Mouse (Mus musculus) heart, adult 2 months (tissue): Measurements from ENCODE around the gene Lenep. TPM values are rescaled to one million over a fixed set of nuclear protein-coding genes. Genes with fewer than 3 reads are reported as not detected.
A peak's percentile ranks its signal among the peaks of the same experiment; 100 is the strongest.

Experiments used
- DNase-seq, 2 experiments: peaks; one replicate each; pipeline ENCODE4 v3.0.0; 2021
- H3K27ac ChIP-seq: fragments of 200-600 bp; 2 replicates; pipeline ENCODE4 v1.8.1; 2022
- H3K27me3 ChIP-seq: fragments of 200-500 bp; 2 replicates; pipeline ENCODE4 v1.6.1; 2012; ENCODE audit warnings: mild to moderate bottlenecking, low read length, inconsistent platforms, mixed read lengths; ENCODE audit not compliant: control insufficient read depth, insufficient read depth
- H3K36me3 ChIP-seq: fragments of 200-500 bp; 2 replicates; pipeline ENCODE4 v1.6.1; 2012; ENCODE audit warnings: low read length, inconsistent platforms; ENCODE audit not compliant: control insufficient read depth, insufficient read depth
- H3K4me1 ChIP-seq: fragments of 200-500 bp; 2 replicates; pipeline ENCODE4 v1.6.1; 2011; ENCODE audit warnings: low read length; ENCODE audit not compliant: control insufficient read depth, insufficient read depth
- H3K4me3 ChIP-seq: fragments of 200-600 bp; 2 replicates; pipeline ENCODE4 v1.8.1; 2022
- H3K79me2 ChIP-seq: fragments of 200-500 bp; replicated peaks from 2 replicates; pipeline ENCODE4 v1.6.1; 2012; ENCODE audit warnings: mild to moderate bottlenecking, inconsistent platforms, low read length, moderate library complexity, mixed read lengths; ENCODE audit not compliant: control insufficient read depth, insufficient read depth
- H3K9ac ChIP-seq: fragments of 200-500 bp; 2 replicates; pipeline ENCODE4 v1.6.1; 2012; ENCODE audit warnings: low read depth, mild to moderate bottlenecking, control low read depth, inconsistent platforms, low read length, mixed read lengths
- CTCF ChIP-seq: fragments of 200-600 bp; IDR thresholded peaks from 2 replicates; pipeline ENCODE4 v1.8.1; 2022; ENCODE audit warnings: antibody characterized with exemption, mild to moderate bottlenecking, moderate library complexity
- EP300 ChIP-seq: fragments of 200-500 bp; IDR thresholded peaks from 2 replicates; pipeline ENCODE4 v1.6.1; 2011; ENCODE audit warnings: low read depth, low read length, control low read depth; ENCODE audit not compliant: insufficient read depth
- POLR2A ChIP-seq: fragments of 200-500 bp; IDR thresholded peaks from 2 replicates; pipeline ENCODE4 v1.6.1; 2011; ENCODE audit warnings: mild to moderate bottlenecking, low read depth, low read length, control low read depth; ENCODE audit not compliant: insufficient read depth
- WGBS: fragments of 180-500 bp; shearing (Covaris S2); methylation state at CpG from one replicate; pipeline ENCODE4 v1.1.7; 2018; 5-methylcytosine and 5-hydroxymethylcytosine counted together
- intact Hi-C: fragments of 180-260 bp; cut with DNase I; formaldehyde crosslinking; loops from one replicate; pipeline ENCODE4 v1.15.1; 2025
- polyA plus RNA-seq: library from polyadenylated mRNA; depleted of rRNA; stranded (reverse); fragments of >200 nt; gene quantifications from 2 replicates; pipeline ENCODE4 v1.2.3, GENCODE M21; 2012
- total RNA-seq, 2 experiments: library from RNA; stranded (reverse); gene quantifications; 2 replicates each; pipeline ENCODE4 v1.2.3; 2021

Lenep gene
- total and polyA plus RNA-seq, 3 experiments = 2.1 TPM; not detected in 2

DNA sequence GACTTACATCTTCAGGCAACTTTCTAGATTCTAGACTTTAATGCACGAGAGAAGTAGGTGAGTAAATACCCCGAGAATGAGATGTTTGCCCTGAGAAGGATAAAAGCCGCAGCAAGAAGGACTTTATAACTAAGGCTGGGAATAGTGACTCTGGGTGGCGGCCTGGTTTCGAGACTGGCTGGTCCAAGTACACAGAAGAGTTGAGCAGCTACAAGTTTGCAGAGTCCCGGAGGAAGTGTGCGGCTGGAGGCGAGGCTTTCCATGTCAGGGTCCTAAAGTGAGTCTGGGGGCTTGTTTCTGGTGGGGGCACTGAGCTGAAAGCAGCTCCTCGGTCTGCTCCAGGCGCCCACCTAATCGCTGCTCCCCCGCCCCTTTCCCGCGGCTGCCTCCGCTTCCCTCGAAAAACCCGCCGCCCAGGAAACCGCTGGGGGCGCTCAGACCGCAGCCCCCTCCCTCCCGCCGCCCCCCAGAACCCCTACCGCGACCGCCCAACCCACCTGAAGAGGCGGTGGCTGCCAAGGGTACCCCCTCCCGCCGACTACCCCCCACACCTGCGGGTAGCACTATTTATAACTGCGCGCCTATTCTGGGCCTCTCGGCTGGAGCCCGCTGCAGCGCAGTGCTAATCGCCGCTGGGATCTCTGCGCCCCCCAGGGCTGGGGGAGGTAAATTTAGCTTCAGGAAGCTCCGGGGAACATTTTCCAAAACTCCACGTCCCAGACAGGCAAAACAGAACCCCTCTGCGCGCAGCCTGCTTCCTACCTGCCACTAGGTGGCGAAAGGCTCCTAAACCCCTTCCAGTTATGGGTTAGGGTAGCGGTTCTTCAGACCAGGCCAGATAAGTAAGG is 6.6 kb downstream of the Lenep start:
- Histone ChIP-seq H3K4me3 (peak overlapping the region; percentile 83), H3K79me2 (no peaks in the 10 kb centered on the region), H3K27me3 (no peaks in the 10 kb centered on the region), H3K36me3 (no peaks in the 10 kb centered on the region), H3K27ac (peak overlapping the region; percentile 99), H3K9ac (peak overlapping the region; percentile 54), H3K4me1 (peaks cover 2% of the 10 kb centered on the region)
- DNase-seq = peak; percentile 75 to 79
- 1% methylated on average over 38 of the region's 44 CpGs for WGBS
- TF ChIP-seq POLR2A (no peak), EP300 (0 out of 2 replicates have a peak, but pooled peaks have one; percentile 65), CTCF (peak; percentile 91)
- intact Hi-C loops = loop anchor here (1.0 to 5.0 kb wide), 4 partner anchors 13 to 91 kb away; partner anchors contain the start of gene Pygo2

DNA sequence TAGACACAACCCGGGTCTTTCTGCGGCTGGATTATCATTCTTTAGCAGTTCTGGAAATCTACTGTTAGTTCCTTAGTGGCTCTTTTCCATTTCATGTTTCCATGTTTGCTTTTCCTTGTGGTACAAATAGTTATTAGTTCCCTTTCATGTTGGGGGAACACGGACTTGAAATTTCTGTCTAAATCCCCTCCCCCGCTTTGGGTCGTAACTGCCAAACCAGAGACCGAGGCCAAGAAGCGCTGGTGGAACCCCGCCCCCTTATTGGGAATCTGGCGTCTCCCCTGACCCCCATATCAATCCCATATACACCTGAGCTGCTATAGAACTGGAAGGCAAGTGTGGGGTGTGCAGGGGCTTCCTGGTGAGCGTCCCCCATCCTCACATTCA is 7.2 kb downstream of the Lenep start:
- Histone ChIP-seq H3K79me2 (no peaks in the 10 kb centered on the region), H3K4me1 (peaks cover 3% of the 10 kb centered on the region), H3K36me3 (no peaks in the 10 kb centered on the region), H3K9ac (peak overlapping the region; percentile 54), H3K27ac (peak overlapping the region; percentile 99), H3K27me3 (no peaks in the 10 kb centered on the region), H3K4me3 (peak overlapping the region; percentile 83)
- TF ChIP-seq CTCF = no peak
- no peak for TF ChIP-seq POLR2A
- TF ChIP-seq EP300 = no peak
- 10% methylated on average over 10 of the region's 10 CpGs for WGBS
- intact Hi-C loops = loop anchor here (1.0 to 5.0 kb wide), 3 partner anchors 14 to 92 kb away; partner anchors contain the start of gene Pygo2
- peak in 1 of 2 experiments; percentile 44 for DNase-seq

DNA sequence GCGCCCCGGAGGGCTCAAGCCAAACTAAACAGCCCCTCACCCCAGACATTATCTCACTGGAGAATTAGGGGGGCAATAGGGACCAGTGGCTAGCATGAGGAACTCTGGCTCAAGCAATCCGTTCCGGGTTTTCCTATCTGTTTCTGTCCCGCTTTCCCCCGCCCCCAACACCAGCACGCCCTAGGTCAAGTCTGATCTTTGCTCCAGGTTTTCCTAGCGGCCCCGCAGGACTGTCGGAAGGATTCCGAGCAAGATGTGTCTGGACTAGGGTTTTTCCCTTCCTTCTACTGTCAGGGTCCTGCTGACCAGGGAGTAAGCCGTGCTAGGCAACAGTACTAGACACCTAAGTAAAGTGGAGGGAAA is 7.7 kb downstream of the Lenep start:
- H3K4me3 ChIP-seq = peak overlapping the region; percentile 83
- under 1% methylated on average over 12 of the region's 12 CpGs for WGBS
- H3K4me1 ChIP-seq = peaks cover 5% of the 10 kb centered on the region
- no peaks in the 10 kb centered on the region for H3K27me3 ChIP-seq
- TF ChIP-seq EP300 = 0 out of 2 replicates have a peak, but pooled peaks have one; percentile 48
- TF ChIP-seq CTCF = no peak
- TF ChIP-seq POLR2A = peak; percentile 85
- peak overlapping the region; percentile 82 for H3K9ac ChIP-seq
- no peaks in the 10 kb centered on the region for H3K36me3 ChIP-seq
- intact Hi-C loops = loop anchor here (1.0 to 5.0 kb wide), 3 partner anchors 14 to 92 kb away; partner anchors contain the start of gene Pygo2
- H3K27ac ChIP-seq = peak overlapping the region; percentile 99
- no peaks in the 10 kb centered on the region for H3K79me2 ChIP-seq
- DNase-seq = peak in 1 of 2 experiments; percentile 89

DNA sequence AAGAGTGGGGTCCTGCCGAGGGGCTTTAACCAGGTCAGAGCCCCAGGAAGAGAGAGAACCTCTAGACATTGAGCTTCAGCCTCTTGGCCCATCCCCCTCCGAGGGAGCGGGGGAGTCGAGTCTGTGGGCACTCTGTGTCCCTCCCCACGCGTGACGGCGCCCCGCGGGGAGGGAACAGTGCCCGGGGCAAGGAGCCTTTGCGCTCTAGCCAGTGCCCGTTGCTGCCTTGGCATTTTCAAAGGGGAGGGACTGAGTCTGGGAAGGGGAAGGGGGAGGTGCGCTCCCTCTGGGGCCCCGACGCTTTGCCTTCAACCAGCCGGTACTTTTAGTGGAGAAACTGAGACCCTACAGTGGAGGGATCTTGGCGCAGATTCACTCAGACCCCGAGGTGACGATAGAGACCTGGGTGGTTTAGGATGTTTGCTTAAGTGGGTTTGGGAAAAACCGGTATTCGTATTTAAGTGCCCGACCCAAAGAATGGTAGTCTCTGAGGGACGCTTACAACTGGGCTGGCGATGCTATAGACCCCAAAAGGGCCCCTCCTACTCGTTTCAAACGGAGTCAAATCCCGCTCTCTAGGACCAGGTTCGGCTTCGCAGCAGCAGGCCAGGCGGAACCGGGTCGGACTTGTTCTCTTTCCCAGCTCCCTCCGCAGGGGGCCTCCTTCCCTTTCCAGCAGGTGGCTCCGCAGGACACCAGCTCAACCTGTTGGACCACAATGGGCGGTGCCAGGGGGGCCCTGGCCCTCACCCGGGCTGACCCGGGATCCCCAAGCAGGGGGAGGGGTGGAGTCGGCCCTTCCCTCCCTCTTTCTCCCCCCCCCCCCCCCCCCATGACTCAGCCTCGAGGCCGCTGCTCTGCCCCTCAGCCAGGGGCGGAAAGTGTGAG is 8.3 kb downstream of the Lenep start, which contains the start of gene Zbtb7b:
Gene Zbtb7b, minus strand, starts transcription at position 771 of the 888 bp plus-strand sequence.
- intact Hi-C loops = no loop called here
- DNase-seq = peak; percentile 86 to 87
- H3K4me1 ChIP-seq = peaks cover 8% of the 10 kb centered on the region
- no peaks in the 10 kb centered on the region for H3K27me3 ChIP-seq
- peak within 1 kb of the TSS; percentile 82 for H3K9ac ChIP-seq
- TF ChIP-seq POLR2A (no peak; the same call in none of the 2 replicates), CTCF (peak; percentile 58)
- H3K4me3 ChIP-seq = peak within 1 kb of the TSS; percentile 83
- WGBS = 2% methylated on average over 42 of the region's 42 CpGs
- H3K36me3 ChIP-seq = no peaks in the 10 kb centered on the region
- H3K27ac ChIP-seq = peak within 1 kb of the TSS; percentile 99
- H3K79me2 ChIP-seq = no peaks in the 10 kb centered on the region

DNA sequence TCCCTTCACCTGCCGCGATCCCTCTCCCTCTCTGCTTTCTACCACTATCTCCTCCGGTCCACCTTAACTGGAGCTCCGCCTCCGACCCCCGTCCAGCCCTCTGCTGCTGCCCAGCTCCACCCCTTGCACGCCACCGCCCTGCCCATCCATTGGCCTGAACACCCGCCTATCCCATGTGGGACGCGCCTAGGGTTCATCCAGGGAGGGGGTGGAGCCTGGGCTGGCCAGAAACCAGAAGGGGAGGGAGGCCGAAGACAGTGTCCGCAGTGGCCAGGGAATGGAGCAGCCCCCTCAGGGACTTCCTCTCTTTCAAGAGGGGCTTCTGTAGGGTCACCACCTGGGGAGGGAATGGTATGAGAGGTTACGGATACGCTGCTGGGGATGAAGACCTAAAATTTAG is 9.0 kb downstream of the Lenep start:
- Histone ChIP-seq H3K4me3 (peak overlapping the region; percentile 83), H3K9ac (peak overlapping the region; percentile 82), H3K79me2 (no peaks in the 10 kb centered on the region), H3K27me3 (no peaks in the 10 kb centered on the region), H3K27ac (peak overlapping the region; percentile 99), H3K36me3 (no peaks in the 10 kb centered on the region), H3K4me1 (peaks cover 9% of the 10 kb centered on the region)
- TF ChIP-seq CTCF = no peak
- TF ChIP-seq POLR2A = peak; percentile 90
- TF ChIP-seq EP300 = peak; percentile 40; the same call in 1 of the 2 replicates
- intact Hi-C loops = loop anchor here (2.0 kb wide), 1 partner anchor 39 kb away; no protein-coding TSS in a partner anchor
- peak; percentile 99 for DNase-seq
- WGBS = 0% methylated on average over 15 of the region's 15 CpGs

DNA sequence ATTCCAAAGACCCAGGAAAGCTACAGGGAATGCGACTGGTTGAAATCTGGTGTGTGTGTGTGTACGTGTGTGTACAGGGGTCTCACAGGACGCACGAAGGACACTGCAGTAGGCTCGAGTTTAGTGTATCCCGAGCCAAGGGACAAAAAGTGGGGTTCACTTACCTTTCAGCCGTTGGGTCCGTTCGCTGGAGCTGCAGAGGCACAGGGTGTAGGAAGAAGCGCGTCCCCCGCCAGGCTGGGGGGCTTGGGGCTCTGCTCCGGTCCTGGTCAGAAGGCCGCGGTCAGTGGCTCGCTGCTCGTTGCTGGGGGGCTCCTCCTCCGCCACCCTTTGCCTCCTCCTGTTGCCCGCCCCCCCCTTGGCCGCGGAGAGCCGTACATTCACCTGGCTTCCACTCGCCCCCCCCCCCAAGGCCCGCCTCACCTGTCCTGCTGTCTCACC is 9.7 kb downstream of the Lenep start:
- Histone ChIP-seq H3K27ac (peak overlapping the region; percentile 94), H3K4me3 (peak overlapping the region; percentile 78), H3K4me1 (peaks cover 13% of the 10 kb centered on the region), H3K79me2 (no peaks in the 10 kb centered on the region), H3K36me3 (no peaks in the 10 kb centered on the region), H3K9ac (peak overlapping the region; percentile 75), H3K27me3 (no peaks in the 10 kb centered on the region)
- intact Hi-C loops = loop anchor here (2.0 kb wide), 1 partner anchor 38 kb away; no protein-coding TSS in a partner anchor
- no peak for TF ChIP-seq POLR2A
- no peak for TF ChIP-seq EP300
- TF ChIP-seq CTCF = no peak
- WGBS = 0% methylated on average over 24 of the region's 24 CpGs
- DNase-seq = peak; percentile 61 to 67
